Mouse (Mus musculus) lung, embryonic 16.5 days (tissue): ENCODE results near the gene Gm20458. TPM values are rescaled to one million over a fixed set of nuclear protein-coding genes. Genes with fewer than 3 reads are reported as not detected.

Experiments used
- ATAC-seq: fragments of 200-750 bp; cut with Nextera tagmentation; 2 replicates; pipeline ENCODE4 v1.8.0; 2017; ENCODE audit warnings: low read depth, mild to moderate bottlenecking, moderate library complexity
- H3K27ac ChIP-seq: fragments of 300-500 bp; sonication (generic); 2 replicates; pipeline ENCODE4 v1.5.1; 2014; ENCODE audit warnings: mild to moderate bottlenecking, control low read depth, low read length
- H3K27me3 ChIP-seq: fragments of 300-500 bp; sonication (generic); 2 replicates; pipeline ENCODE4 v1.6.1; 2014; ENCODE audit warnings: low read depth, low read length, mixed read lengths; ENCODE audit not compliant: control insufficient read depth, insufficient read depth
- H3K36me3 ChIP-seq: fragments of 300-500 bp; sonication (generic); 2 replicates; pipeline ENCODE4 v1.6.1; 2014; ENCODE audit warnings: low read length; ENCODE audit not compliant: control insufficient read depth, insufficient read depth
- H3K4me1 ChIP-seq: fragments of 300-500 bp; sonication (generic); replicated peaks from 2 replicates; pipeline ENCODE4 v1.6.1; 2014; ENCODE audit warnings: low read length, mixed read lengths; ENCODE audit not compliant: control insufficient read depth, insufficient read depth
- H3K4me2 ChIP-seq: fragments of 300-500 bp; sonication (generic); 2 replicates; pipeline ENCODE4 v1.6.1; 2014; ENCODE audit warnings: low read depth, low read length, control low read depth
- H3K4me3 ChIP-seq: fragments of 300-500 bp; sonication (generic); 2 replicates; pipeline ENCODE4 v1.5.1; 2014; ENCODE audit warnings: mild to moderate bottlenecking, low read length, control low read depth
- H3K9ac ChIP-seq: fragments of 300-500 bp; sonication (generic); 2 replicates; pipeline ENCODE4 v1.6.1; 2014; ENCODE audit warnings: low read length, control low read depth
- H3K9me3 ChIP-seq: fragments of 300-500 bp; sonication (generic); 2 replicates; pipeline ENCODE4 v1.6.1; 2016; ENCODE audit warnings: low read length; ENCODE audit not compliant: control insufficient read depth
- WGBS: fragments of 180-500 bp; shearing (Covaris S2); extraction: QIAGEN DNeasy Blood & Tissue Kit; methylation state at CpG from one replicate; pipeline ENCODE4 v1.1.7; 2014; 5-methylcytosine and 5-hydroxymethylcytosine counted together
- polyA plus RNA-seq: library from polyadenylated mRNA; unstranded; fragments of >200 nt; fragmentation: Nextera tagmentation; extraction: Ambion mirVana; gene quantifications from 2 replicates; pipeline ENCODE4 v1.2.1, GENCODE M21; 2015

Gene Gm20458
- polyA plus RNA-seq, 1 experiment from 2014 or later = 15.2 TPM

DNA sequence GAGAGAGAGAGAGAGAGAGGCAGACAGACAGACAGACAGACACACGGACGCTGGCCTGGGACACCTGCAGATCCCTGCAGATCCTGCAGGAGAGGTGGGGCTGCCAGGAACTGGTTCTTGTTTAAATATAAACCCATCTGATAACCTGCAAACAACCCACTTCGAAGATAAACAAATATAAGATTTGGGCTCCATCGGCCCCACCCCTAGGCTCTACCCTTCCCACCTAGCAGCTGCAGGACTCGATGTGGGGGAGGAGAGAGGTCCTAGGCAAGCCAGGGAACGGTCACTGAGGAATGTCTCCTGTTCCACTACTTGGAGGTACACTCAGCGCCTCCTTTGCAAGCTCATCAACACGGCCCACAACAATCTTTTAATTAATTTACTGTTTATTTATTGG is 22.5 kb upstream of the Gm20458 start:
- Histone ChIP-seq H3K9ac (no peak overlapping the region), H3K27ac (peak overlapping the region; percentile 50; the same call in 1 of the 2 replicates), H3K4me1 (peaks cover 56% of the 10 kb centered on the region)

GRCm38 (mm10) chr2:164439001-164439421 is 21.8 kb upstream of the Gm20458 start:
- Histone ChIP-seq H3K27me3 (no peaks in the 10 kb centered on the region), H3K4me2 (peak overlapping the region; percentile 33), H3K9me3 (no peaks in the 10 kb centered on the region), H3K4me3 (no peak overlapping the region), H3K9ac (peak overlapping the region; percentile 24; the same call in 1 of the 2 replicates), H3K4me1 (peaks cover 55% of the 10 kb centered on the region), H3K27ac (peak overlapping the region; percentile 50), H3K36me3 (no peaks in the 10 kb centered on the region)
- WGBS = 37% methylated on average over 3 of the region's 3 CpGs
- ATAC-seq = no peak

More for the DNA sequence above, 22.5 kb upstream of the Gm20458 start:
- no peak for ATAC-seq
- Histone ChIP-seq H3K4me2 (peak overlapping the region; percentile 33), H3K4me3 (no peak overlapping the region), H3K9me3 (no peaks in the 10 kb centered on the region), H3K36me3 (no peaks in the 10 kb centered on the region), H3K27me3 (no peaks in the 10 kb centered on the region)
- WGBS = 31% methylated on average over 8 of the region's 8 CpGs

- Histone ChIP-seq H3K4me1 (peaks cover 47% of the 10 kb centered on the region), H3K9ac (no peak overlapping the region), H3K36me3 (no peaks in the 10 kb centered on the region), H3K9me3 (no peaks in the 10 kb centered on the region), H3K4me3 (peak overlapping the region; percentile 77), H3K27me3 (no peaks in the 10 kb centered on the region), H3K27ac (peak overlapping the region; percentile 73), H3K4me2 (peak overlapping the region; percentile 66)
- WGBS = 54% methylated on average over 5 of the region's 5 CpGs
- ATAC-seq = peak; percentile 63
Observed at GRCm38 (mm10) chr2:164440314-164440713, 20.5 kb upstream of the Gm20458 start.

DNA sequence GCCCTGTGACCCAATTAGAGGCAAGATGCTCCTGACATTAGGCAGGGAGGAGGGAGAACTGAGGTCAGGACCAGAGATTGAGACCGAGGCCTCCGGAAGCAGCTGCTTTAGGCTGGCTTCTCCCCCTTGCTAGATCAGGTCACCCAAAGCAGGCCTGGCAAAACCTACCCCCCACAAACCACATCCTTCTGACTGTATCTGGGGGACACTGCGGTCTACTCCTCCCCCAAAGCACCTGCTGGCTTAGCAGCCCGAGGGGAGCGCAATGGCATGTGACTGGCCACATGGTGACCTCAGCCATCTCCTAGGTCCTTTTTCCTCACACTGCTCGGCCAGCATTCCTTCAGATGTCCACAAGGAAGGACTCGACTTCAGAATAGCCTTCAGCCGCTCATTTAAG is 19.6 kb upstream of the Gm20458 start:
- Histone ChIP-seq H3K9ac (peak overlapping the region; percentile 92), H3K27me3 (no peaks in the 10 kb centered on the region), H3K4me3 (peak overlapping the region; percentile 77), H3K36me3 (no peaks in the 10 kb centered on the region), H3K4me2 (peak overlapping the region; percentile 66), H3K9me3 (no peaks in the 10 kb centered on the region), H3K27ac (peak overlapping the region; percentile 73), H3K4me1 (peaks cover 38% of the 10 kb centered on the region)
- WGBS = 38% methylated on average over 8 of the region's 8 CpGs
- ATAC-seq = no peak

GRCm38 (mm10) chr2:164441731-164442130 is 19.0 kb upstream of the Gm20458 start:
- H3K4me1 ChIP-seq = peaks cover 33% of the 10 kb centered on the region
- H3K36me3 ChIP-seq = no peaks in the 10 kb centered on the region
- WGBS = 29% methylated on average over 7 of the region's 7 CpGs
- H3K9me3 ChIP-seq = no peaks in the 10 kb centered on the region
- no peaks in the 10 kb centered on the region for H3K27me3 ChIP-seq
- H3K4me2 ChIP-seq = peak overlapping the region; percentile 66
- peak overlapping the region; percentile 85 for H3K27ac ChIP-seq
- ATAC-seq = no peak
- peak overlapping the region; percentile 77 for H3K4me3 ChIP-seq
- peak overlapping the region; percentile 92 for H3K9ac ChIP-seq

DNA sequence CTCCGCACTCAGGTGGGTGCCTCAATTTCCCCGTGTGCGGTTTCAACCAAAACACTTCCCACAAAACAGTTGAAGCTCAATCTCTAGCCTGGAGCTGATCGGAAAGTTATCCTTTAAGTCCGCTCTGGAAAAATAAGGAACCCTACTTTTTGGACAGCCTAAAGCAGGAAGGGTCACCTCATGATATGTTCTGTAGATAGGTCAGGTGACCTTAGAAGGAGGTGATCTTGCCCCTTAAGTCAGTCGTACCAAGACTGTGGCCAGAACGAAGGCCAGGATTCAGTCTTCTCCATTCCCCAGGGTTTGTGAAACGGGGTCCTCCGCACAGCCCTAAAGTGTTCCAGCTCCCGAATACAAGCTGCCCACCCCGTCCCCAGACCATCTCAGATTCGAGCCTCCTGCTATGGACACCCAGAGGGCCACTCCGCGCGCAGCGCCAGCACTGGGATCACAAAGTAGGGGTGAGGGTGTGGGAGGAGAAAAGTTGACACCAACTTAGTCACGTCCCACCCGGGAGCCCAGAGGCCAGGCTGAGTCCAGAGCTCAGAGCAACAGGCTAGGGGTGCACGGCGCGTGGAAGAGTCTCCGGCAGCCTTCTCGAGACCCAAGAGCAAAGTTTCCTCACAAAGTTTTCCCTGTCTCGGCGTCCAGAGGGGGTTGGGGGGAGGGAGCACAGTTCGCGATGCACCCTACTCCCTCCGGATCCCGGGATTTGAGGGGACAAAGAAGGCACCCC is 18.3 kb upstream of the Gm20458 start:
- peak overlapping the region; percentile 77 for H3K4me3 ChIP-seq
- peak; percentile 68 for ATAC-seq
- 2% methylated on average over 29 of the region's 29 CpGs for WGBS
- no peaks in the 10 kb centered on the region for H3K36me3 ChIP-seq
- H3K9me3 ChIP-seq = no peaks in the 10 kb centered on the region
- no peaks in the 10 kb centered on the region for H3K27me3 ChIP-seq
- peak overlapping the region; percentile 92 for H3K9ac ChIP-seq
- peak overlapping the region; percentile 85 for H3K27ac ChIP-seq
- H3K4me2 ChIP-seq = peak overlapping the region; percentile 66
- peaks cover 25% of the 10 kb centered on the region for H3K4me1 ChIP-seq

DNA sequence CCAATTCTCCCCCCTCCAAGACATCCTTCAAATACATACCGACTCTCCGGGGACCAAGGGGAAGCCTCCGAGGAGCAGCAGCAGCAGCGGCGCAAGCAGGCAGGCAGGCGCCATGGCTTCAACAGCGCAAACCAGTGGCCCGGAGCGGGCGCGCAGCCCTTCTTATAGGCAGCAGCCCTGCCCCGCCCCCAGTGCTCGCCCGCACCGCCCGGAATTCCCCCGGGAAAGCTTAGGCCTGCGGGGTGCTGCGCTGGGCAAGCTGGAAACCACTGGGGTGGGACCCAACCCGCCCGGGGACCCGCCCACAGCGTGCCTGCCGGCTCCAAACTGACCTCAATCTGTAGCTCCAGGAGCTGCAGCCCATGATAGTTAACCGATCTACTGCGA is 17.7 kb upstream of the Gm20458 start:
- H3K4me2 ChIP-seq = peak overlapping the region; percentile 66
- H3K9me3 ChIP-seq = no peaks in the 10 kb centered on the region
- peak overlapping the region; percentile 92 for H3K9ac ChIP-seq
- H3K36me3 ChIP-seq = no peaks in the 10 kb centered on the region
- H3K4me1 ChIP-seq = peaks cover 24% of the 10 kb centered on the region
- peak overlapping the region; percentile 77 for H3K4me3 ChIP-seq
- H3K27ac ChIP-seq = peak overlapping the region; percentile 85
- WGBS = 0% methylated on average over 25 of the region's 26 CpGs
- no peaks in the 10 kb centered on the region for H3K27me3 ChIP-seq
- ATAC-seq = peak; percentile 94

GRCm38 (mm10) chr2:164443460-164444000 is 17.2 kb upstream of the Gm20458 start, which contains the start of gene Sdc4:
Gene Sdc4 (minus strand): TSS chr2:164443887.
- WGBS = 10% methylated on average over 18 of the region's 18 CpGs
- H3K27ac ChIP-seq = peak within 1 kb of the TSS; percentile 85
- peak within 1 kb of the TSS; percentile 92 for H3K9ac ChIP-seq
- H3K4me1 ChIP-seq = peaks cover 19% of the 10 kb centered on the region
- peak within 1 kb of the TSS; percentile 66 for H3K4me2 ChIP-seq
- no peaks in the 10 kb centered on the region for H3K36me3 ChIP-seq
- H3K27me3 ChIP-seq = no peaks in the 10 kb centered on the region
- no peaks in the 10 kb centered on the region for H3K9me3 ChIP-seq
- no peak for ATAC-seq
- H3K4me3 ChIP-seq = peak within 1 kb of the TSS; percentile 77

GRCm38 (mm10) chr2:164444701-164445100 is 16.1 kb upstream of the Gm20458 start:
- no peak overlapping the region for H3K4me3 ChIP-seq
- H3K9ac ChIP-seq = no peak overlapping the region
- 74% methylated on average over 2 of the region's 2 CpGs for WGBS
- no peak overlapping the region for H3K4me2 ChIP-seq
- H3K27ac ChIP-seq = no peak overlapping the region
- no peaks in the 10 kb centered on the region for H3K36me3 ChIP-seq
- no peaks in the 10 kb centered on the region for H3K27me3 ChIP-seq
- H3K4me1 ChIP-seq = peaks cover 13% of the 10 kb centered on the region
- no peaks in the 10 kb centered on the region for H3K9me3 ChIP-seq
- no peak for ATAC-seq
